Mouse (Mus musculus) hindbrain, embryonic 11.5 days (tissue): ENCODE measurements around the gene Prdm4. TPM values are rescaled to one million over a fixed set of nuclear protein-coding genes. Genes with fewer than 3 reads are reported as not detected.

Experiments used
- ATAC-seq: fragments of 200-750 bp; cut with Nextera tagmentation; 2 replicates; pipeline ENCODE4 v1.8.0; 2017; ENCODE audit warnings: mild to moderate bottlenecking, moderate TSS enrichment, moderate library complexity; ENCODE audit not compliant: low FRiP score
- DNase-seq: peaks from one replicate; pipeline ENCODE4 v3.0.0-alpha.2; 2015; ENCODE audit warnings: low spot score
- H3K27ac ChIP-seq: fragments of 300-500 bp; sonication (generic); 2 replicates; pipeline ENCODE4 v1.5.1; 2014; ENCODE audit warnings: mild to moderate bottlenecking, low read depth, low read length
- H3K27me3 ChIP-seq: fragments of 300-500 bp; sonication (generic); 2 replicates; pipeline ENCODE4 v1.6.1; 2014; ENCODE audit warnings: mild to moderate bottlenecking, low read length, moderate library complexity, mixed read lengths; ENCODE audit not compliant: control insufficient read depth, insufficient read depth
- H3K36me3 ChIP-seq: fragments of 300-500 bp; sonication (generic); 2 replicates; pipeline ENCODE4 v1.6.1; 2014; ENCODE audit warnings: mild to moderate bottlenecking, low read length, moderate library complexity, mixed read lengths; ENCODE audit not compliant: control insufficient read depth, insufficient read depth
- H3K4me1 ChIP-seq: fragments of 300-500 bp; sonication (generic); replicated peaks from 2 replicates; pipeline ENCODE4 v1.6.1; 2014; ENCODE audit warnings: low read length, mixed read lengths; ENCODE audit not compliant: control insufficient read depth, insufficient read depth
- H3K4me2 ChIP-seq: fragments of 300-500 bp; sonication (generic); replicated peaks from 2 replicates; pipeline ENCODE4 v1.6.1; 2014; ENCODE audit warnings: mild to moderate bottlenecking, low read depth, low read length
- H3K4me3 ChIP-seq: fragments of 300-500 bp; sonication (generic); 2 replicates; pipeline ENCODE4 v1.5.1; 2014; ENCODE audit warnings: low read depth, low read length
- H3K9ac ChIP-seq: fragments of 300-500 bp; sonication (generic); 2 replicates; pipeline ENCODE4 v1.6.1; 2014; ENCODE audit warnings: low read depth, low read length
- H3K9me3 ChIP-seq: fragments of 300-500 bp; sonication (generic); 2 replicates; pipeline ENCODE4 v1.6.1; 2016; ENCODE audit warnings: low read length; ENCODE audit not compliant: control insufficient read depth
- WGBS: fragments of 180-500 bp; shearing (Covaris S2); extraction: QIAGEN DNeasy Blood & Tissue Kit; methylation state at CpG from one replicate; pipeline ENCODE4 v1.1.7; 2014; 5-methylcytosine and 5-hydroxymethylcytosine counted together
- polyA plus RNA-seq: library from polyadenylated mRNA; unstranded; fragments of >200 nt; fragmentation: Nextera tagmentation; extraction: Ambion mirVana; gene quantifications from 2 replicates; pipeline ENCODE4 v1.2.1, GENCODE M21; 2014

Gene Prdm4
- polyA plus RNA-seq, 1 experiment from 2014 or later: 37.3 TPM

GRCm38 (mm10) chr10:85879886-85880486 is 37.0 kb downstream of the Prdm4 start:
- ATAC-seq (no peak), DNase-seq (no peak)
- no peak overlapping the region for H3K4me2 ChIP-seq
- no peaks in the 10 kb centered on the region for H3K27me3 ChIP-seq
- H3K9ac ChIP-seq: no peak overlapping the region
- no peaks in the 10 kb centered on the region for H3K4me1 ChIP-seq
- no peak overlapping the region for H3K4me3 ChIP-seq
- peaks cover 3% of the 10 kb centered on the region; the same call in 1 of the 2 replicates for H3K36me3 ChIP-seq
- H3K9me3 ChIP-seq: no peaks in the 10 kb centered on the region
- WGBS: 91% methylated on average over 8 of the region's 8 CpGs
- H3K27ac ChIP-seq: no peak overlapping the region

- Histone ChIP-seq H3K27me3 (no peaks in the 10 kb centered on the region), H3K9ac (no peak overlapping the region), H3K9me3 (no peaks in the 10 kb centered on the region), H3K4me1 (no peaks in the 10 kb centered on the region), H3K4me2 (no peak overlapping the region), H3K27ac (no peak overlapping the region), H3K4me3 (no peak overlapping the region), H3K36me3 (0 out of 2 replicates have a peak, but pooled peaks cover 2% of the 10 kb centered on the region)
- ATAC-seq (no peak), DNase-seq (no peak)
- 89% methylated on average over 5 of the region's 5 CpGs for WGBS
Measured at GRCm38 (mm10) chr10:85875812-85876211, 41.1 kb downstream of the Prdm4 start.

GRCm38 (mm10) chr10:85873861-85874544 is 42.9 kb downstream of the Prdm4 start:
- DNase-seq: no peak
- WGBS: 93% methylated on average over 13 of the region's 13 CpGs
- H3K27me3 ChIP-seq: no peaks in the 10 kb centered on the region

GRCm38 (mm10) chr10:85872479-85872773 is 44.5 kb downstream of the Prdm4 start:
- no peak overlapping the region for H3K27ac ChIP-seq
- DNase-seq: no peak
- peak; percentile 1; the same call in 1 of the 2 replicates for ATAC-seq
- H3K36me3 ChIP-seq: 0 out of 2 replicates have a peak, but pooled peaks cover 2% of the 10 kb centered on the region
- H3K4me1 ChIP-seq: no peaks in the 10 kb centered on the region
- H3K4me2 ChIP-seq: peak overlapping the region; percentile 61
- H3K4me3 ChIP-seq: peak overlapping the region; percentile 87
- H3K9me3 ChIP-seq: no peaks in the 10 kb centered on the region
- peak overlapping the region; percentile 82 for H3K9ac ChIP-seq
- WGBS: 10% methylated on average over 5 of the region's 5 CpGs
- no peaks in the 10 kb centered on the region for H3K27me3 ChIP-seq

More at GRCm38 (mm10) chr10:85873861-85874544, 42.9 kb downstream of the Prdm4 start:
- Histone ChIP-seq H3K4me2 (no peak overlapping the region), H3K27ac (no peak overlapping the region), H3K36me3 (0 out of 2 replicates have a peak, but pooled peaks cover 2% of the 10 kb centered on the region), H3K4me1 (no peaks in the 10 kb centered on the region), H3K4me3 (no peak overlapping the region), H3K9me3 (no peaks in the 10 kb centered on the region), H3K9ac (no peak overlapping the region)
- no peak for ATAC-seq

- 0 out of 2 replicates have a peak, but pooled peaks cover 2% of the 10 kb centered on the region for H3K36me3 ChIP-seq
- no peaks in the 10 kb centered on the region for H3K9me3 ChIP-seq
- no peaks in the 10 kb centered on the region for H3K4me1 ChIP-seq
- H3K4me2 ChIP-seq: peak overlapping the region; percentile 61
- no peak overlapping the region; the same call in 1 of the 2 replicates for H3K27ac ChIP-seq
- under 1% methylated on average over 55 of the region's 55 CpGs for WGBS
- peak; percentile 95 for DNase-seq
- no peaks in the 10 kb centered on the region for H3K27me3 ChIP-seq
- H3K9ac ChIP-seq: peak overlapping the region; percentile 82
- peak overlapping the region; percentile 87 for H3K4me3 ChIP-seq
- peak; percentile 97 for ATAC-seq
Measured at GRCm38 (mm10) chr10:85871698-85872478, 45.1 kb downstream of the Prdm4 start.

GRCm38 (mm10) chr10:85846105-85846862 is 70.7 kb downstream of the Prdm4 start:
- Histone ChIP-seq H3K27ac (no peak overlapping the region), H3K9ac (no peak overlapping the region), H3K27me3 (no peaks in the 10 kb centered on the region), H3K4me1 (no peaks in the 10 kb centered on the region), H3K9me3 (no peaks in the 10 kb centered on the region), H3K4me3 (no peak overlapping the region), H3K4me2 (no peak overlapping the region), H3K36me3 (no peaks in the 10 kb centered on the region)
- WGBS: 85% methylated on average over 4 of the region's 4 CpGs
- DNase-seq (no peak), ATAC-seq (no peak)

Other genes with a start within 250 kb of the Prdm4 start
- 91.7 and 93.5 TPM in 2 replicates for gene Pwp1, start 87.6 kb downstream of the Prdm4 start, polyA plus RNA-seq
- gene Ascl4, start 10.5 kb upstream of the Prdm4 start, polyA plus RNA-seq: 0.31 and 0.51 TPM in 2 replicates
- gene Rtcb, start 40.7 kb upstream of the Prdm4 start, polyA plus RNA-seq: 173 and 201 TPM in 2 replicates
- 0.15 TPM in 1 of 2 replicates, not detected in the other for gene Bpifc, start 94.8 kb upstream of the Prdm4 start, polyA plus RNA-seq
- 16.2 and 18.1 TPM in 2 replicates for gene Fbxo7, start 104.8 kb upstream of the Prdm4 start, polyA plus RNA-seq